Mouse (Mus musculus) megakaryocyte, embryonic 14.5 days (primary cell): Measurements from ENCODE around the gene Cacna1d.

ENCODE experiments used
- FLI1 ChIP-seq: IDR thresholded peaks from 2 replicates; pipeline ENCODE4 v1.6.1; 2012; ENCODE audit warnings: low read length, inconsistent platforms, mixed read lengths
- GATA1 ChIP-seq: IDR thresholded peaks from 3 replicates; pipeline ENCODE4 v1.6.1; 2012; ENCODE audit warnings: mixed read lengths, low read length, inconsistent platforms, borderline replicate concordance

GRCm38 (mm10) chr14:29997345-29997744 lies 493.9 kb downstream of the Cacna1d start:
- no peak for TF ChIP-seq FLI1
- TF ChIP-seq GATA1 = no peak
